Mouse (Mus musculus): ENCODE data around the gene Maip1. TPM values are rescaled to one million over a fixed set of nuclear protein-coding genes. Genes with fewer than 3 reads are reported as not detected.
A peak's percentile ranks its signal among the peaks of the same experiment; 100 is the strongest.

Maip1 gene
- polyA plus RNA-seq, 1 experiment from 2014 or later = 12.3 TPM

- no peak for TF ChIP-seq CTCF (IDR thresholded peaks at IDR 0.05)
- POLR2A ChIA-PET = no interaction called here
- no peaks in the 10 kb centered on the region for H3K27me3 ChIP-seq
- DNase-seq (ENCODE audit: low read depth, low spot score) (no peak), ATAC-seq (no peak)
- in situ Hi-C loops (cut with MboI; ENCODE audit: low pct_unique_long_range_greater_than_20kb) = loop anchor here (25.0 kb wide), 1 partner anchor 1976 kb away; the partner anchor contains the start of gene Plcl1
- CTCF ChIA-PET = interaction anchor here (1.2 to 1.5 kb wide), 4 partner anchors 8 to 12 kb away, joined by 3 to 5 read pairs (median 3); no protein-coding TSS in a partner anchor
These were observed 17.5 kb upstream of the Maip1 start for GRCm38 (mm10) chr1:57388402-57389155.

GRCm38 (mm10) chr1:57390993-57391790, 14.9 kb upstream of the Maip1 start:
- in situ Hi-C loops (cut with MboI; ENCODE audit: low pct_unique_long_range_greater_than_20kb) = loop anchor here (25.0 kb wide), 1 partner anchor 1979 kb away; the partner anchor contains the start of gene Plcl1
- no peaks in the 10 kb centered on the region for H3K27me3 ChIP-seq
- DNase-seq (ENCODE audit: low read depth, low spot score) (no peak), ATAC-seq (no peak)
- POLR2A ChIA-PET = no interaction called here
- CTCF ChIA-PET = no interaction called here
- TF ChIP-seq CTCF (IDR thresholded peaks at IDR 0.05) = no peak

- no peak for TF ChIP-seq CTCF (IDR thresholded peaks at IDR 0.05)
- no peaks in the 10 kb centered on the region for H3K27me3 ChIP-seq
- CTCF ChIA-PET = no interaction called here
- in situ Hi-C loops (cut with MboI; ENCODE audit: low pct_unique_long_range_greater_than_20kb) = loop anchor here (25.0 kb wide), 1 partner anchor 1980 kb away; the partner anchor contains the start of gene Plcl1
- ATAC-seq (no peak), DNase-seq (ENCODE audit: low read depth, low spot score) (no peak)
- POLR2A ChIA-PET = interaction anchor here (1.0 kb wide), 1 partner anchor 10 kb away, joined by 3 read pairs; no protein-coding TSS in a partner anchor
These were observed 13.7 kb upstream of the Maip1 start for GRCm38 (mm10) chr1:57392417-57392816.

- CTCF ChIA-PET = interaction anchor here (0.9 to 1.6 kb wide), 6 partner anchors 10 to 53 kb away, joined by 3 to 7 read pairs (median 4); partner anchors contain the start of genes 1700066M21Rik, Maip1 and Tyw5
- H3K27me3 ChIP-seq = no peaks in the 10 kb centered on the region
- in situ Hi-C loops (cut with MboI; ENCODE audit: low pct_unique_long_range_greater_than_20kb) = loop anchor here (25.0 kb wide), 1 partner anchor 1982 kb away; the partner anchor contains the start of gene Plcl1
- DNase-seq (ENCODE audit: low read depth, low spot score) = no peak
- ATAC-seq = no peak
- POLR2A ChIA-PET = no interaction called here
- peak; percentile 52 for TF ChIP-seq CTCF (IDR thresholded peaks at IDR 0.05)
These were observed 12.1 kb upstream of the Maip1 start for GRCm38 (mm10) chr1:57394051-57394450.

GRCm38 (mm10) chr1:57400321-57400720, 5.8 kb upstream of the Maip1 start:
- DNase-seq (ENCODE audit: low read depth, low spot score) (no peak), ATAC-seq (no peak)
- no peaks in the 10 kb centered on the region for H3K27me3 ChIP-seq
- POLR2A ChIA-PET = no interaction called here
- in situ Hi-C loops (cut with MboI; ENCODE audit: low pct_unique_long_range_greater_than_20kb) = loop anchor here (25.0 kb wide), 1 partner anchor 1012 kb away; the partner anchor contains the start of gene Clk1
- CTCF ChIA-PET = interaction anchor here (1.2 kb wide), 2 partner anchors 9 to 12 kb away, joined by 3 to 5 read pairs; no protein-coding TSS in a partner anchor
- no peak for TF ChIP-seq CTCF (IDR thresholded peaks at IDR 0.05)

GRCm38 (mm10) chr1:57400877-57401276, 5.3 kb upstream of the Maip1 start:
- in situ Hi-C loops (cut with MboI; ENCODE audit: low pct_unique_long_range_greater_than_20kb) = loop anchor here (25.0 kb wide), 1 partner anchor 1011 kb away; the partner anchor contains the start of gene Clk1
- no peak for TF ChIP-seq CTCF (IDR thresholded peaks at IDR 0.05)
- POLR2A ChIA-PET = no interaction called here

GRCm38 (mm10) chr1:57402116-57402515, 4.0 kb upstream of the Maip1 start:
- CTCF ChIA-PET = no interaction called here
- POLR2A ChIA-PET = interaction anchor here (0.8 kb wide), 1 partner anchor 10 kb away, joined by 3 read pairs; no protein-coding TSS in a partner anchor
- in situ Hi-C loops (cut with MboI; ENCODE audit: low pct_unique_long_range_greater_than_20kb) = loop anchor here (25.0 kb wide), 1 partner anchor 1010 kb away; the partner anchor contains the start of gene Clk1
- no peak for TF ChIP-seq CTCF (IDR thresholded peaks at IDR 0.05)
- DNase-seq (ENCODE audit: low read depth, low spot score) (no peak), ATAC-seq (no peak)
- H3K27me3 ChIP-seq = no peaks in the 10 kb centered on the region

More at GRCm38 (mm10) chr1:57400877-57401276, 5.3 kb upstream of the Maip1 start:
- CTCF ChIA-PET = interaction anchor here (1.2 kb wide), 2 partner anchors 8 to 12 kb away, joined by 3 to 5 read pairs; no protein-coding TSS in a partner anchor
- DNase-seq (ENCODE audit: low read depth, low spot score) (no peak), ATAC-seq (no peak)
- no peaks in the 10 kb centered on the region for H3K27me3 ChIP-seq

GRCm38 (mm10) chr1:57408994-57409393, 2.9 kb downstream of the Maip1 start:
- H3K27me3 ChIP-seq = no peaks in the 10 kb centered on the region
- DNase-seq (ENCODE audit: low read depth, low spot score) (no peak), ATAC-seq (no peak)
- in situ Hi-C loops (cut with MboI; ENCODE audit: low pct_unique_long_range_greater_than_20kb) = loop anchor here (25.0 kb wide), 1 partner anchor 1003 kb away; the partner anchor contains the start of gene Clk1
- CTCF ChIA-PET = interaction anchor here (0.6 to 1.2 kb wide), 3 partner anchors 9 to 540 kb away, joined by 3 read pairs; no protein-coding TSS in a partner anchor
- POLR2A ChIA-PET = no interaction called here
- TF ChIP-seq CTCF (IDR thresholded peaks at IDR 0.05) = no peak

- ATAC-seq = no peak
- no peaks in the 10 kb centered on the region for H3K27me3 ChIP-seq
- TF ChIP-seq CTCF (IDR thresholded peaks at IDR 0.05) = no peak
- in situ Hi-C loops (cut with MboI; ENCODE audit: low pct_unique_long_range_greater_than_20kb) = loop anchor here (25.0 kb wide), 1 partner anchor 999 kb away; the partner anchor contains the start of gene Clk1
- no peak for DNase-seq (ENCODE audit: low read depth, low spot score)
- CTCF ChIA-PET = no interaction called here
- POLR2A ChIA-PET = no interaction called here
These were observed 7.3 kb downstream of the Maip1 start for GRCm38 (mm10) chr1:57413397-57413796.

- ChIA-PET CTCF (interaction anchor here (1.0 to 1.7 kb wide), 5 partner anchors 482 to 873 kb away, joined by 3 to 12 read pairs (median 4); no protein-coding TSS in a partner anchor), POLR2A (no interaction called here)
- peak; percentile 54 for ATAC-seq
- in situ Hi-C loops (cut with MboI; ENCODE audit: low pct_unique_long_range_greater_than_20kb) = loop anchor here (5.0 to 25.0 kb wide), 2 partner anchors 874 to 989 kb away; partner anchors contain the start of gene Clk1
- DNase-seq (ENCODE audit: low read depth, low spot score) = no peak
- TF ChIP-seq CTCF (IDR thresholded peaks at IDR 0.05) = peak; percentile 66
- H3K27me3 ChIP-seq = no peaks in the 10 kb centered on the region
These were observed 17.6 kb downstream of the Maip1 start for GRCm38 (mm10) chr1:57423696-57424095.

All from Patski (cell line).